Mouse (Mus musculus): ENCODE measurements around the gene Plekhh3.

The Plekhh3 gene

GRCm38 (mm10) chr11:101186526-101187247 lies 15.5 kb upstream of the Plekhh3 start:
- no peak for DNase-seq (ENCODE audit: low read depth, low spot score)

GRCm38 (mm10) chr11:101185441-101185840 lies 14.3 kb upstream of the Plekhh3 start:
- no peak for DNase-seq (ENCODE audit: low read depth, low spot score)

- DNase-seq (ENCODE audit: low read depth, low spot score), result no peak
These were observed 13.8 kb upstream of the Plekhh3 start for GRCm38 (mm10) chr11:101184984-101185383.

- DNase-seq (ENCODE audit: low read depth, low spot score), result no peak
These were observed 11.8 kb upstream of the Plekhh3 start for GRCm38 (mm10) chr11:101182771-101183517.

GRCm38 (mm10) chr11:101181961-101182360 lies 10.8 kb upstream of the Plekhh3 start:
- no peak for DNase-seq (ENCODE audit: low read depth, low spot score)

- DNase-seq (ENCODE audit: low read depth, low spot score), result no peak
These were observed 9.9 kb upstream of the Plekhh3 start for GRCm38 (mm10) chr11:101180846-101181740.

GRCm38 (mm10) chr11:101180261-101180660 lies 9.1 kb upstream of the Plekhh3 start:
- no peak for DNase-seq (ENCODE audit: low read depth, low spot score)

GRCm38 (mm10) chr11:101179306-101179705 lies 8.2 kb upstream of the Plekhh3 start:
- no peak for DNase-seq (ENCODE audit: low read depth, low spot score)

- DNase-seq (ENCODE audit: low read depth, low spot score), result no peak
These were observed 7.2 kb upstream of the Plekhh3 start for GRCm38 (mm10) chr11:101178061-101179058.

- DNase-seq (ENCODE audit: low read depth, low spot score), result peak; percentile 71
These were observed 6.0 kb upstream of the Plekhh3 start for GRCm38 (mm10) chr11:101176933-101177773.

GRCm38 (mm10) chr11:101176117-101176691 lies 5.1 kb upstream of the Plekhh3 start:
- DNase-seq (ENCODE audit: low read depth, low spot score), result no peak

GRCm38 (mm10) chr11:101175636-101176116 lies 4.5 kb upstream of the Plekhh3 start:
- no peak for DNase-seq (ENCODE audit: low read depth, low spot score)

GRCm38 (mm10) chr11:101174851-101175628 lies 3.9 kb upstream of the Plekhh3 start, which contains the start of gene Ccr10:
Gene Ccr10 (minus strand): TSS chr11:101175443.
- no peak for DNase-seq (ENCODE audit: low read depth, low spot score)

GRCm38 (mm10) chr11:101174389-101174745 lies 3.2 kb upstream of the Plekhh3 start:
- DNase-seq (ENCODE audit: low read depth, low spot score), result no peak

GRCm38 (mm10) chr11:101173631-101174388 lies 2.7 kb upstream of the Plekhh3 start:
- DNase-seq (ENCODE audit: low read depth, low spot score), result peak; percentile 89

- DNase-seq (ENCODE audit: low read depth, low spot score), result peak; percentile 61
These were observed 2.0 kb upstream of the Plekhh3 start for GRCm38 (mm10) chr11:101173112-101173511.

- peak; percentile 20 for DNase-seq (ENCODE audit: low read depth, low spot score)
These were observed 1.3 kb upstream of the Plekhh3 start for GRCm38 (mm10) chr11:101172434-101172815.

Data from CD4-positive helper T cell, adult 2 months (primary cell).